Mouse (Mus musculus) liver, embryonic 14.5 days (tissue): ENCODE measurements around the gene Exoc4. TPM values are rescaled to one million over a fixed set of nuclear protein-coding genes. Genes with fewer than 3 reads are reported as not detected.

Source experiments
- ATAC-seq: fragments of 200-750 bp; cut with Nextera tagmentation; 2 replicates; pipeline ENCODE4 v1.8.0; 2017; ENCODE audit warnings: moderate number of reproducible peaks, mild to moderate bottlenecking, moderate library complexity; ENCODE audit not compliant: insufficient read depth
- DNase-seq, 3 experiments: peaks; one replicate each; pipeline ENCODE4 v3.0.0-alpha.2; 2012 to 2013; ENCODE audit warnings: low read depth in 3 of 3, low spot score in 3 of 3
- H3K27ac ChIP-seq: fragments of 300-500 bp; sonication (generic); 2 replicates; pipeline ENCODE4 v1.5.1; 2014; ENCODE audit warnings: moderate library complexity, mild to moderate bottlenecking, control low read depth, inconsistent platforms
- H3K27me3 ChIP-seq: fragments of 300-500 bp; sonication (generic); 2 replicates; pipeline ENCODE4 v1.6.1; 2014; ENCODE audit warnings: mild to moderate bottlenecking, low read length, moderate library complexity; ENCODE audit not compliant: control insufficient read depth, insufficient read depth
- H3K36me3 ChIP-seq: fragments of 300-500 bp; sonication (generic); replicated peaks from 2 replicates; pipeline ENCODE4 v1.6.1; 2014; ENCODE audit warnings: low read depth; ENCODE audit not compliant: control insufficient read depth, insufficient read depth
- H3K4me1 ChIP-seq, 2 experiments: fragments of 200-500 bp in 1 of 2; fragments of 300-500 bp in 1 of 2; sonication (generic) in 1 of 2; replicated peaks; 2 replicates each; pipeline ENCODE4 v1.6.1; 2012 to 2014; ENCODE audit warnings: antibody characterized with exemption in 1 of 2, inconsistent platforms in 1 of 2, low read length in 1 of 2; ENCODE audit not compliant: control insufficient read depth in 2 of 2, insufficient read depth in 2 of 2
- H3K4me2 ChIP-seq: fragments of 300-500 bp; sonication (generic); 2 replicates; pipeline ENCODE4 v1.6.1; 2014; ENCODE audit warnings: low read depth, mild to moderate bottlenecking, control low read depth, moderate library complexity
- H3K4me3 ChIP-seq, 2 experiments: fragments of 200-500 bp in 1 of 2; fragments of 300-500 bp in 1 of 2; sonication (generic) in 1 of 2; 2 replicates each; pipeline ENCODE4 v1.5.1; 2012 to 2014; ENCODE audit warnings: low read depth in 2 of 2, low read length in 2 of 2, mild to moderate bottlenecking in 2 of 2, control low read depth in 1 of 2, inconsistent platforms in 1 of 2, moderate library complexity in 1 of 2; ENCODE audit not compliant: insufficient read depth in 1 of 2
- H3K9ac ChIP-seq: fragments of 300-500 bp; sonication (generic); replicated peaks from 2 replicates; pipeline ENCODE4 v1.6.1; 2014; ENCODE audit warnings: mild to moderate bottlenecking, control low read depth, moderate library complexity
- H3K9me3 ChIP-seq: fragments of 300-500 bp; sonication (generic); 2 replicates; pipeline ENCODE4 v1.6.1; 2016; ENCODE audit warnings: low read length, mixed read lengths; ENCODE audit not compliant: control insufficient read depth
- CTCF ChIP-seq: IDR thresholded peaks from 2 replicates; pipeline ENCODE4 v1.5.1; 2016; ENCODE audit warnings: antibody characterized with exemption, low read depth, control low read depth
- EP300 ChIP-seq: IDR thresholded peaks from 2 replicates; pipeline ENCODE4 v1.6.1; 2016; ENCODE audit warnings: antibody characterized with exemption, low read depth
- WGBS: fragments of 180-500 bp; shearing (Covaris S2); extraction: QIAGEN DNeasy Blood & Tissue Kit; methylation state at CpG from one replicate; pipeline ENCODE4 v1.1.7; 2014; ENCODE audit not compliant: insufficient replicate concordance; 5-methylcytosine and 5-hydroxymethylcytosine counted together
- polyA plus RNA-seq, 2 experiments: library from polyadenylated mRNA; depleted of rRNA in 1 of 2; stranded (reverse) in 1 of 2; unstranded in 1 of 2; fragments of >200 nt; fragmentation: Nextera tagmentation in 1 of 2; extraction: Ambion mirVana in 1 of 2; gene quantifications; 2 replicates each; pipeline versions ENCODE4 v1.2.1 to v1.2.3; 2012 to 2014

The Exoc4 gene
- polyA plus RNA-seq, 2 experiments = 4.9 to 7.0 TPM

DNA sequence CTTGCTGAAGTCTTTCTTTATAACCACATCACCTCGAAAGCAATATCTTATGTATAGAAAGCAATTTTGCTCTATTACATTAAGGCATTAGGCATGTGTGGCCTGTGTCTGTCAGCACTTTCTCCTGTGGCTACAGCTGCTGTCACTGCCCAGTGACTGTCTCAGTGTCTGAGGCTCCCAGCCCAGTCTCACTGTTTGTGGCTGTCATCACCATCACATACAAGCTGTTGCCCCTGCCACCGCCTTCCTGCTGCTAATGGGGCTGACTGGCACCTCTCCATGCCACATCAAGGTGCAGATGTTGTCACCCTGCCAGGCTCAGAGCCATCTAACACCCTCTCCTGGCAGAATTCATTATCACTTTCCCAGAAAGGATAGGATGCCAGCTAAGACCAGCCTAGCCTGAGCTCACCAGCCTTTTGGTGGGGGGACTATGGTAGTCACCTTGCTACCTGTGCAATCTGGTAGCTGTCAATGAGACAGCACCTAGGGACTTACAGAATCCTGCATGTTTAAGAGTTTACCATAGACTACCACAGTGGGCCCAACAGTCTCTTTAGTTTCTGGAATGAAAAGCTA, 698.1 kb downstream of the Exoc4 start:
- Histone ChIP-seq H3K4me3 (no peak overlapping the region), H3K27me3 (no peaks in the 10 kb centered on the region), H3K4me1 (no peaks in the 10 kb centered on the region), H3K9me3 (no peaks in the 10 kb centered on the region), H3K36me3 (no peaks in the 10 kb centered on the region), H3K27ac (no peak overlapping the region), H3K4me2 (no peak overlapping the region), H3K9ac (no peak overlapping the region)
- DNase-seq (no peak), ATAC-seq (no peak)
- 57% methylated on average over 2 of the region's 2 CpGs for WGBS
- TF ChIP-seq EP300 (no peak), CTCF (no peak)

DNA sequence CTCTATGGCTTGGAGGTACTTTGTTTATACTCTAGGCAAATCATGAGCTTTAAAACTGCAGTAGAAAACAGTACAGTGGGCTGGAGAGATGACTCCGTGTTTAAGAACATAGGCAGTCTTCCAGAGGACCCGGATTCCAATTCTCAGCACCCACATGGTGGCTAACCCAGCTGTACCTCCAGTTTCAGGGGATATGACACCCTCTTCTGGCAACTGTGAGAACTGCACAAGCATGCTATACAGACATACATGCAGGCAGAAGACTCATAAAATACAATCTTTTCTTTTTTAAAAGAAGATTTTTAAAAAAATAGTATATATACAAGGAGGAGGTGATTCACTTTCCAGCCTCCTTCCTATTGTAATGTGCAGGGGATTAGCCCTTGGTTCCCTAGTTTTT, 701.2 kb downstream of the Exoc4 start:
- Histone ChIP-seq H3K4me3 (no peak overlapping the region), H3K36me3 (no peaks in the 10 kb centered on the region), H3K4me2 (no peak overlapping the region), H3K4me1 (no peaks in the 10 kb centered on the region), H3K27ac (no peak overlapping the region), H3K9ac (no peak overlapping the region), H3K27me3 (no peaks in the 10 kb centered on the region), H3K9me3 (no peaks in the 10 kb centered on the region)
- 71% methylated on average over 2 of the region's 2 CpGs for WGBS
- DNase-seq (no peak), ATAC-seq (no peak)
- TF ChIP-seq EP300 = no peak
- peak; percentile 32 for TF ChIP-seq CTCF

DNA sequence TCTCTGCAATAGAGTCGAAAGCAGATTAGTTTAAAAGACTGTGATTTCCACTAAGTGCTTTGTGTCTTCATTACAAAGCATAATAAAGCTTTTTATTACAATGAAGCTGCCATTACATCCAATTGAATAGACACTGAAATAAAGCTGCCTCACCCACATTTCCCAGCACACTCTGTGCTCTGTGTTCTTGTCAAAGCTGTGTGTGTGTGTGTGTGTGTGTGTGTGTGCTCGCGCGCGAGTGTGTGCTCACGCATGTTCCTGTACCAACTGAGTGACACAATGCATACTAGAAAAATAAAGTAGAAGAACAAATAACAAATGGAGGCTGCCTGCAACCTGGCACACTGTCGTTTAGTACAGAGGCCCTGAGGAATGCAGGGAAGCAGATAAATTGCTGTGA, 706.6 kb downstream of the Exoc4 start:
- H3K27me3 ChIP-seq = no peaks in the 10 kb centered on the region
- no peak for ATAC-seq
- no peaks in the 10 kb centered on the region for H3K36me3 ChIP-seq
- no peak overlapping the region for H3K9ac ChIP-seq
- no peak overlapping the region for H3K4me2 ChIP-seq
- no peaks in the 10 kb centered on the region for H3K9me3 ChIP-seq
- DNase-seq = no peak
- H3K4me3 ChIP-seq = no peak overlapping the region
- H3K27ac ChIP-seq = no peak overlapping the region
- 75% methylated on average over 7 of the region's 7 CpGs for WGBS
- TF ChIP-seq EP300 (no peak), CTCF (no peak)
- no peaks in the 10 kb centered on the region for H3K4me1 ChIP-seq

DNA sequence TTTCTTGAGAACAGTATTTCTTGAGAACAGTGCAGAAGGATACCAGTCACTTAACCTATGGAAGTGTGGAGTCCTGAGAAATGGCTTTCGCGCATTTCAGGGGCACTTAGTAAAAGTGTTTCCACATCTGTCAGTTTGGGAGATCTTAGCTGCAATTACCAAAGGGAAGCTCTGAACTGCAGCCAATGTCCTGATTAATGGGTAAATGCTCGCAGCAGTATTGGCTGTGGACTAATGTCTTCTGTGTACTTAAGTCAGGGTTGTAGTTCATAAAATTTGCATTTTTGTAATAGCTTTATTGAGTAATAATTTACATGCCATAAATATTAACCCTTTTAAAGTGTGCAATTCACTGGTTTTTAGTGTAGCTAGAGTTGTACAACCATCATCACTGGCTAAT, 709.4 kb downstream of the Exoc4 start:
- Histone ChIP-seq H3K4me3 (no peak overlapping the region), H3K9ac (no peak overlapping the region), H3K9me3 (no peaks in the 10 kb centered on the region), H3K4me2 (no peak overlapping the region), H3K27ac (no peak overlapping the region), H3K36me3 (no peaks in the 10 kb centered on the region), H3K4me1 (no peaks in the 10 kb centered on the region), H3K27me3 (no peaks in the 10 kb centered on the region)
- no peak for TF ChIP-seq CTCF
- TF ChIP-seq EP300 = no peak
- DNase-seq = no peak
- WGBS = 74% methylated on average over 3 of the region's 3 CpGs
- no peak for ATAC-seq

DNA sequence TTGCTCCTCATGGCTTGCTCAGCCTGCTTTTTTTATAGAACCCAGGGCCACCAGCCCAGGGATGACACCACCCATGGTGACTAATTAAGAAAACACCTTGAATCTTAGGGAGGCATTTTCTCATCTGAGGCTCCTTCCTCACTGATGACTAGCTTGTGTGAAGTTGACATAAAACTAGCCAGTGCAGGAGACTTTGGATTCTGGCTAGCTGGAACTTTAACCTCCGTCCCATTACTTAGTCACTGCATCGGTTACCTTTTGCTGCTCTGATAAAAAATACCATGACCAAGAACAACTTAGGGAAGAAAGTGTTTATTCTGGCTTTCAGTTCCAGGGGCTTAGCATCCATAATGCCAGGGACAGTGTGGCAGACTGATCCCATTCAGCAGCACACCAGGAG, 711.9 kb downstream of the Exoc4 start:
- Histone ChIP-seq H3K4me1 (no peaks in the 10 kb centered on the region), H3K27me3 (no peaks in the 10 kb centered on the region), H3K27ac (no peak overlapping the region), H3K4me3 (no peak overlapping the region), H3K9ac (no peak overlapping the region), H3K9me3 (no peaks in the 10 kb centered on the region), H3K4me2 (no peak overlapping the region), H3K36me3 (no peaks in the 10 kb centered on the region)
- TF ChIP-seq CTCF (no peak), EP300 (no peak)
- ATAC-seq = no peak
- 72% methylated on average over 2 of the region's 2 CpGs for WGBS
- no peak for DNase-seq
